Mouse (Mus musculus) lung, embryonic 14.5 days (tissue): ENCODE data around the gene Kctd5. TPM values are rescaled to one million over a fixed set of nuclear protein-coding genes. Genes with fewer than 3 reads are reported as not detected.
"Not testable (repeated sequence)": the region's sequence is repeated elsewhere in the genome, so short reads cannot be mapped to it uniquely, and the experiment has no call there.

Source experiments
- ATAC-seq: fragments of 200-750 bp; cut with Nextera tagmentation; 2 replicates; pipeline ENCODE4 v1.8.0; 2017; ENCODE audit warnings: mild to moderate bottlenecking, moderate TSS enrichment, moderate library complexity; ENCODE audit not compliant: insufficient read depth
- DNase-seq: peaks from one replicate; pipeline ENCODE4 v3.0.0-alpha.2; 2015
- H3K27ac ChIP-seq: fragments of 300-500 bp; sonication (generic); 2 replicates; pipeline ENCODE4 v1.5.1; 2014; ENCODE audit warnings: low read depth, mild to moderate bottlenecking, moderate library complexity
- H3K27me3 ChIP-seq: fragments of 300-500 bp; sonication (generic); 2 replicates; pipeline ENCODE4 v1.6.1; 2014; ENCODE audit warnings: low read length, control low read depth; ENCODE audit not compliant: insufficient read depth
- H3K36me3 ChIP-seq: fragments of 300-500 bp; sonication (generic); 2 replicates; pipeline ENCODE4 v1.6.1; 2014; ENCODE audit warnings: control low read depth; ENCODE audit not compliant: insufficient read depth
- H3K4me1 ChIP-seq: fragments of 300-500 bp; sonication (generic); 2 replicates; pipeline ENCODE4 v1.6.1; 2014; ENCODE audit warnings: antibody characterized with exemption, control low read depth; ENCODE audit not compliant: insufficient read depth
- H3K4me2 ChIP-seq: fragments of 300-500 bp; sonication (generic); 2 replicates; pipeline ENCODE4 v1.6.1; 2014; ENCODE audit warnings: mild to moderate bottlenecking
- H3K4me3 ChIP-seq: fragments of 300-500 bp; sonication (generic); 2 replicates; pipeline ENCODE4 v1.5.1; 2014; ENCODE audit warnings: low read depth, low read length
- H3K9ac ChIP-seq: fragments of 300-500 bp; sonication (generic); 2 replicates; pipeline ENCODE4 v1.6.1; 2014
- H3K9me3 ChIP-seq: fragments of 300-500 bp; sonication (generic); 2 replicates; pipeline ENCODE4 v1.6.1; 2016; ENCODE audit warnings: low read depth, low read length, control low read depth
- CTCF ChIP-seq: IDR thresholded peaks from 2 replicates; pipeline ENCODE4 v1.5.1; 2016; ENCODE audit warnings: antibody characterized with exemption, low read depth
- WGBS: fragments of 180-500 bp; shearing (Covaris S2); extraction: QIAGEN DNeasy Blood & Tissue Kit; methylation state at CpG from one replicate; pipeline ENCODE4 v1.1.7; 2014; 5-methylcytosine and 5-hydroxymethylcytosine counted together
- polyA plus RNA-seq: library from polyadenylated mRNA; unstranded; fragments of >200 nt; fragmentation: Nextera tagmentation; extraction: Ambion mirVana; gene quantifications from 2 replicates; pipeline ENCODE4 v1.2.1, GENCODE M21; 2014

Gene Kctd5
- polyA plus RNA-seq, 1 experiment from 2014 or later, result 69.6 TPM

DNA sequence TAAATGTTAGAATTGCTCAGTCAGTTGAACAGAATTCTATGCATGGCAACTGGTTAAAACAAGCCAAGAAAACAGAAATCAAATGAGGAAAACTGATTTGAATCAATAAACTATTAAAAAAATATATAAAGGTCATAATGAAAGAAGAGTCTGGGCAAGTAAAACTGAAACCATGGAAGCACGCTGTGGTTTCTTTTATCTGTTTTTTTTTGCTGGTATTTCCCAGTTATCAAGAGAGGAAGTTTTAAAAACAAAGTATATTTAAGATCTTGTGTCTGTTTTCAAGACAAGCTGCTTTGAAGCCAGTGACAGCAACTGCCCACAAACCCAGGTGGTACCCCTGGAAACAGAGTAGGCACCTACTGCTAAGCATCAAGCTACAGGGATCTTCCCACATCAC, 17.3 kb upstream of the Kctd5 start:
- H3K27ac ChIP-seq, result no peak overlapping the region
- H3K4me3 ChIP-seq, result no peak overlapping the region
- 98% methylated on average over 1 of the region's 1 CpGs for WGBS
- peaks cover 72% of the 10 kb centered on the region for H3K36me3 ChIP-seq
- TF ChIP-seq CTCF, result no peak
- H3K9me3 ChIP-seq, result no peaks in the 10 kb centered on the region
- ATAC-seq, result no peak
- no peaks in the 10 kb centered on the region for H3K4me1 ChIP-seq
- H3K27me3 ChIP-seq, result no peaks in the 10 kb centered on the region
- H3K4me2 ChIP-seq, result no peak overlapping the region
- DNase-seq, result no peak
- H3K9ac ChIP-seq, result no peak overlapping the region

- not testable (repeated sequence) for H3K4me1 ChIP-seq, ATAC-seq, H3K9ac ChIP-seq, H3K27me3 ChIP-seq, H3K4me3 ChIP-seq, DNase-seq, H3K27ac ChIP-seq, H3K4me2 ChIP-seq, H3K9me3 ChIP-seq
- WGBS, result 69% methylated on average over 4 of the region's 4 CpGs
- peaks cover 62% of the 10 kb centered on the region for H3K36me3 ChIP-seq
Measured at GRCm38 (mm10) chr17:24086399-24086798, 13.1 kb upstream of the Kctd5 start.

GRCm38 (mm10) chr17:24084593-24084992, 11.3 kb upstream of the Kctd5 start:
- Histone ChIP-seq H3K27ac (no peak overlapping the region), H3K36me3 (peaks cover 56% of the 10 kb centered on the region), H3K4me1 (no peaks in the 10 kb centered on the region), H3K9ac (no peak overlapping the region), H3K27me3 (no peaks in the 10 kb centered on the region), H3K4me3 (no peak overlapping the region), H3K4me2 (no peak overlapping the region), H3K9me3 (no peaks in the 10 kb centered on the region)
- WGBS, result 50% methylated on average over 1 of the region's 1 CpGs
- TF ChIP-seq CTCF, result no peak
- DNase-seq, result no peak
- no peak for ATAC-seq

DNA sequence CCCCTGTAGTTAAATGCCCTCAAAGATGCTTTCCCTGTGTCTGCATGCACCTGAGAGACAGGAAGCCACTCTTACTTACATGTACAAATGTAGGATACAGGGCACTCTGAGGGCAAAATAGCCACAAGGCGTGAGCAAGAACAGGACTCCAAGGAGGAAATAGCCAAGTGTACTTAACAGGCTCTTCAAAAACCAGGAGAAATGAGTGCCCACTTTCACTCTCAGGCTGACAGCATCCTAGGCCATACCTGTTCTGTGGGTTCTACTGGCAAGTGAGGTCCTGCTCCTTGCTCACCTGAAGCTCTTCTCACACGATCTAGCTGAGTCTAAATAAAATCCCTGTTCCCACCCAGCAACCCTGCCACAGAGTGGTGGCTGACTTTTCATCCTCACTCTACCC, 3.8 kb upstream of the Kctd5 start:
- 83% methylated on average over 2 of the region's 2 CpGs for WGBS
- H3K4me2 ChIP-seq, result no peak overlapping the region
- no peak for DNase-seq

GRCm38 (mm10) chr17:24069531-24069930, 3.8 kb downstream of the Kctd5 start:
- Histone ChIP-seq H3K9ac (no peak overlapping the region), H3K27ac (no peak overlapping the region), H3K27me3 (no peaks in the 10 kb centered on the region), H3K4me1 (0 out of 2 replicates have a peak, but pooled peaks cover 6% of the 10 kb centered on the region), H3K36me3 (peaks cover 18% of the 10 kb centered on the region; the same call in 1 of the 2 replicates), H3K4me3 (no peak overlapping the region), H3K4me2 (no peak overlapping the region), H3K9me3 (no peaks in the 10 kb centered on the region)
- ATAC-seq, result no peak
- no peak for DNase-seq
- TF ChIP-seq CTCF, result no peak
- 86% methylated on average over 3 of the region's 3 CpGs for WGBS

More for the DNA sequence above, 3.8 kb upstream of the Kctd5 start:
- Histone ChIP-seq H3K9ac (no peak overlapping the region), H3K9me3 (no peaks in the 10 kb centered on the region), H3K27me3 (no peaks in the 10 kb centered on the region), H3K4me3 (no peak overlapping the region), H3K4me1 (0 out of 2 replicates have a peak, but pooled peaks cover 2% of the 10 kb centered on the region), H3K27ac (no peak overlapping the region), H3K36me3 (peaks cover 39% of the 10 kb centered on the region)
- TF ChIP-seq CTCF, result no peak
- ATAC-seq, result no peak

DNA sequence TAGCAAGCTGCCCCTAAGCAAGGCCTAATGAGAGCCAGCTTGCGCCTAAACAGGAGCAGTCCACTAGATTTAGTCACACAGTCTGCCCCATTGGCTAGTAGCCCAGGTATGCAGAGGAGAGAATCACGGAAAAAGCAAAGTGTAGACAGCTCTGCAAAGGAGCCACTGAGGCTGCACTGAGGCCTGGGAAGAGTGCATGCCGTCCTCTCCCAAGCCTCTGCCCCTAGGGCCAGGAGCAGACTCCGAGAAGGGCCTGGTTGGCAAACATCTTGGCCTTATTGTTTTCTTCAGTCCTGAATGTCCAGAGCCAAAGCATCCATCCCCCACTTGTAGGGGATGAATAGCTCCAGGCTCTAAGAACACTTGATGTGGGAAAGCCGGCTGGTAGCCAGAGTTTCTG, 5.0 kb downstream of the Kctd5 start:
- H3K27me3 ChIP-seq, result no peaks in the 10 kb centered on the region
- no peak overlapping the region for H3K4me2 ChIP-seq
- H3K9ac ChIP-seq, result no peak overlapping the region
- TF ChIP-seq CTCF, result no peak
- DNase-seq, result no peak
- 0 out of 2 replicates have a peak, but pooled peaks cover 6% of the 10 kb centered on the region for H3K4me1 ChIP-seq
- WGBS, result 89% methylated on average over 5 of the region's 5 CpGs
- H3K9me3 ChIP-seq, result no peaks in the 10 kb centered on the region
- H3K27ac ChIP-seq, result no peak overlapping the region
- H3K4me3 ChIP-seq, result no peak overlapping the region
- H3K36me3 ChIP-seq, result peaks cover 18% of the 10 kb centered on the region; the same call in 1 of the 2 replicates
- no peak for ATAC-seq

- Histone ChIP-seq H3K9me3 (no peaks in the 10 kb centered on the region), H3K4me3 (no peak overlapping the region), H3K9ac (no peak overlapping the region), H3K4me1 (no peaks in the 10 kb centered on the region), H3K27ac (no peak overlapping the region), H3K36me3 (peaks cover 45% of the 10 kb centered on the region), H3K27me3 (no peaks in the 10 kb centered on the region), H3K4me2 (no peak overlapping the region)
- ATAC-seq, result no peak
- 80% methylated on average over 4 of the region's 4 CpGs for WGBS
- no peak for TF ChIP-seq CTCF
- DNase-seq, result no peak
Measured at GRCm38 (mm10) chr17:24062459-24063155, 10.7 kb downstream of the Kctd5 start.
